Mouse (Mus musculus) heart, adult 18-20 months (tissue): ENCODE measurements at regions not wholly inside any gene's neighbourhood (a gene's known extent, or its start where the extent isn't known, plus 50 kb on each side); places are given as distances from the start of the nearest gene placed in this dataset.

Experiments used
- DNase-seq, 2 experiments: peaks; one replicate each; pipeline ENCODE4 v3.0.0; 2021 to 2022; ENCODE audit warnings: mixed read lengths in 1 of 2

DNA sequence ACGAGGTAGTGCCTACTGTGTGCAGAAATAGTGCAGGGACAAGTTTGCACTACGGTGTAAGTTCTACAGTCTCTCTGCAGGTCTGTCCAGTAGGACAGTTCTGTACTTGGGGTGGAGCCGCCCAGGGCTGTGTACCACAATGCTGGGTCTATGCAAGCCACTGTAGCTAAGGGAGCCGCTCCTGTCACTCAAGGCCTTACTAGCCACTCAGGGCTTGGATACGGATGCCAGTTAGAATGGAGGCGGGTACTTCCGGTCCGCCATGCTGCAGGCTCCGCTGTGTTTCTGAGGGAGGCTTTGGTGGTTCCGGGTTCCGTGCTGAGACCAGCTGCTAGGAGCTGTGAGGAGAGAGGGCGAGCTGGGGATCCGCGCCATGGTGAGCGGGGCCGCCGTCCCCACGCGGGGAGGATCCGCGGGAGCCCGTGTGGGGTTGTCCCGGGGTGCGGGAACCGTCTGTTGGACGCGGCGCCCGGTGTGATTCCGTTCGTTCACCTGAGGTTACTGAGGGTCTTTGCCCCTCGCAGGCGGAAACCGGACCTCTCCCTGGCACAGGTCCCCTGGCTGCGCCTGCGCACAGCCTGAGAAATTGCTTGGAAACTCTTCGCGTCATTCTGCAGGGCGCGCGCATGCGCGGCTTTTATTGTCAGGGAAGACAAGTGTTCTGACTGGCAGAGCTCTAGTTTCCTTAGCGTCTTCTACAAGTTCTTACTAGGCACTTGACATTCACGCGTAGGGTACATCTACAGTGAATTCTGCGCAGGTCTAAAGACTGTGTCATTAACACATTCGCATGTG, 51.0 kb upstream of the Zfp873 start:
- DNase-seq, result peak; percentile 59 to 74
